Mouse (Mus musculus): Measurements from ENCODE around the gene Trdmt1.

- TF ChIP-seq CTCF (IDR thresholded peaks at IDR 0.05; ENCODE audit: borderline replicate concordance, control insufficient read depth, extremely low read depth, insufficient read depth, low read length, poor library complexity) = no peak
- TF ChIP-seq POLR2A (IDR thresholded peaks at IDR 0.05; ENCODE audit: control insufficient read depth, extremely low read depth, insufficient read depth, low read length, poor library complexity) = no peak
Measured at GRCm38 (mm10) chr2:13577399-13577798, 32.9 kb upstream of the Trdmt1 start.
